Mouse (Mus musculus) CH12.LX (cell line): ENCODE results near the gene Brpf1. TPM values are rescaled to one million over a fixed set of nuclear protein-coding genes. Genes with fewer than 3 reads are reported as not detected.

ENCODE experiments used
- DNase-seq: peaks from one replicate; pipeline ENCODE4 v3.0.0-alpha.2; 2013; ENCODE audit errors: extremely low read depth
- H3K27ac ChIP-seq: 2 replicates; pipeline ENCODE4 v1.5.1; 2012; ENCODE audit warnings: low read depth, mild to moderate bottlenecking, control low read depth, moderate library complexity; ENCODE audit not compliant: insufficient read depth
- H3K27me3 ChIP-seq: replicated peaks from 2 replicates; pipeline ENCODE3; 2012; ENCODE audit warnings: inconsistent platforms
- H3K36me3 ChIP-seq, 2 experiments: replicated peaks in 1 of 2; 2 replicates each; pipeline versions ENCODE3 to v1.6.1; 2012; ENCODE audit warnings: inconsistent platforms in 1 of 2, low read length in 1 of 2, mild to moderate bottlenecking in 1 of 2, mixed read lengths in 1 of 2, moderate library complexity in 1 of 2; ENCODE audit not compliant: control insufficient read depth in 1 of 2, insufficient read depth in 1 of 2
- H3K4me1 ChIP-seq, 2 experiments: 2 replicates each; pipeline ENCODE4 v1.6.1; 2012; ENCODE audit warnings: inconsistent platforms in 1 of 2, moderate library complexity in 1 of 2; ENCODE audit not compliant: insufficient read depth in 2 of 2, control insufficient read depth in 1 of 2
- H3K4me2 ChIP-seq: 2 replicates; pipeline ENCODE4 v1.6.1; 2012; ENCODE audit warnings: low read depth, mild to moderate bottlenecking, control low read depth; ENCODE audit not compliant: poor library complexity, insufficient read depth, severe bottlenecking
- H3K4me3 ChIP-seq, 3 experiments: fragments of 150-350 bp in 1 of 3; sonication (generic) in 1 of 3; replicated peaks in 1 of 3; 2 replicates each; pipeline versions ENCODE3 to v1.5.1; 2011 to 2012; ENCODE audit warnings: low read depth in 2 of 3, low read length in 2 of 3, mild to moderate bottlenecking in 2 of 3, moderate library complexity in 2 of 3, control low read depth in 1 of 3, improper control_type of control experiment in 1 of 3, inconsistent platforms in 1 of 3, mixed read lengths in 1 of 3; ENCODE audit not compliant: poor library complexity in 1 of 3
- H3K79me2 ChIP-seq: replicated peaks from 2 replicates; pipeline ENCODE4 v1.6.1; 2012; ENCODE audit warnings: mild to moderate bottlenecking, moderate library complexity; ENCODE audit not compliant: control insufficient read depth, poor library complexity, insufficient read depth, severe bottlenecking; ENCODE audit errors: extremely low read depth
- H3K9ac ChIP-seq: 2 replicates; pipeline ENCODE4 v1.6.1; 2012; ENCODE audit warnings: low read depth, mild to moderate bottlenecking, control low read depth, moderate library complexity; ENCODE audit not compliant: insufficient read depth
- H3K9me3 ChIP-seq: replicated peaks from 2 replicates; pipeline ENCODE3; 2012; ENCODE audit warnings: low read length, inconsistent platforms, mixed read lengths
- ELF1 ChIP-seq: IDR thresholded peaks from 2 replicates; pipeline ENCODE4 v1.6.1; 2014; ENCODE audit warnings: low read depth, mild to moderate bottlenecking, inconsistent platforms, low read length, improper control_type of control experiment
- IRF4 ChIP-seq: IDR thresholded peaks from 2 replicates; pipeline ENCODE4 v1.6.1; 2014; ENCODE audit warnings: low read depth, mild to moderate bottlenecking, inconsistent platforms, low read length, improper control_type of control experiment
- JUN ChIP-seq: IDR thresholded peaks from 2 replicates; pipeline ENCODE4 v1.6.1; 2011; ENCODE audit warnings: low read depth, mild to moderate bottlenecking, low read length, improper control_type of control experiment, moderate library complexity; ENCODE audit not compliant: insufficient read depth
- NELFE ChIP-seq: IDR thresholded peaks from 2 replicates; pipeline ENCODE4 v1.6.1; 2011; ENCODE audit warnings: low read depth, low read length, improper control_type of control experiment
- POLR2A ChIP-seq: IDR thresholded peaks from 2 replicates; pipeline ENCODE4 v1.6.1; 2011; ENCODE audit warnings: low read depth, mild to moderate bottlenecking, improper control_type of control experiment, low read length
- RAD21 ChIP-seq: IDR thresholded peaks from 2 replicates; pipeline ENCODE4 v1.6.1; 2011; ENCODE audit warnings: low read depth, mild to moderate bottlenecking, low read length, improper control_type of control experiment, moderate library complexity
- RCOR1 ChIP-seq: conservative IDR thresholded peaks from 2 replicates; pipeline ENCODE4 v1.6.1; 2012; ENCODE audit warnings: low read depth, mild to moderate bottlenecking, inconsistent platforms, low read length, improper control_type of control experiment
- SIN3A ChIP-seq: IDR thresholded peaks from 2 replicates; pipeline ENCODE4 v1.6.1; 2012; ENCODE audit warnings: low read length, improper control_type of control experiment, inconsistent platforms
- TCF12 ChIP-seq: IDR thresholded peaks from 2 replicates; pipeline ENCODE4 v1.6.1; 2014; ENCODE audit warnings: low read depth, mild to moderate bottlenecking, inconsistent platforms, low read length, improper control_type of control experiment
- USF2 ChIP-seq: conservative IDR thresholded peaks from 2 replicates; pipeline ENCODE4 v1.6.1; 2011; ENCODE audit warnings: low read depth, low read length, improper control_type of control experiment
- ZC3H11A ChIP-seq: IDR thresholded peaks from 2 replicates; pipeline ENCODE4 v1.6.1; 2012; ENCODE audit warnings: low read depth, mild to moderate bottlenecking, inconsistent platforms, low read length, improper control_type of control experiment
- ZKSCAN1 ChIP-seq: IDR thresholded peaks from 2 replicates; pipeline ENCODE4 v1.6.1; 2012; ENCODE audit warnings: low read depth, inconsistent platforms, low read length, improper control_type of control experiment, borderline replicate concordance
- dilution Hi-C: fragments of 300-500 bp; cut with MboI; formaldehyde crosslinking; loops from 2 replicates; pipeline ENCODE4 v1.14.3; 2020; ENCODE audit warnings: low sequenced_read_pairs; ENCODE audit not compliant: extremely low pct_unique_long_range_greater_than_20kb, extremely low pct_ligation_motif_present
- in situ Hi-C: fragments of 300-500 bp; cut with MboI; formaldehyde crosslinking; loops from 3 replicates; pipeline ENCODE4 v1.14.3; 2019; ENCODE audit warnings: low sequenced_read_pairs, low pct_ligation_motif_present, low pct_unique_long_range_greater_than_20kb, mixed read lengths
- polyA plus RNA-seq: library from polyadenylated mRNA; unstranded; fragments of >175 nt; gene quantifications from 2 replicates; pipeline ENCODE4 v1.2.1, GENCODE M21; 2012; ENCODE audit warnings: low read depth; ENCODE audit not compliant: insufficient read length
- total RNA-seq, 2 experiments: library from RNA; depleted of rRNA; stranded (reverse); fragments of 300-350 nt in 1 of 2; fragments of >200 nt in 1 of 2; gene quantifications; 2 replicates each; pipeline ENCODE4 v1.2.3; 2012 to 2014

Brpf1 gene
- total and polyA plus RNA-seq, 3 experiments = 13.7 to 28.1 (median 24.5) TPM

DNA sequence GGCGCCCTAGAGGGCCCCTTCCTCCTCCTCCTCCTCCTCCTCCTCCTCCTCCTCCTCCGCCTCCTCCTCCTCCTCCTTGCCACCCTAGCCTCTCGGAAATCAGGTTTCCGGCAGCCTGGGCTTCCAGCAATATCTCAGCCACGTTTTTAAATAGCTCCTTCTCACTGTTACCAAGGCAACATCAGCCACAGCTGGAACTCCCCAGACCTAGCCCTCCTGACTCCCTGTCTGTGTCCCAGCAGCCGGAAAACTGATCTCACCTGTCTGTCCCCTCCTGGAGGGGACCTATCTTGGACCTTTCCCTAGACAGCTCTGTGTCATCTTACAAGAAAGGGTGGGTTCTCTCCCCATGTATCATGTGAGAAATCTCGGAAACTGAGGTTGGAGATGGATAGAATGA lies 35.4 kb downstream of the Brpf1 start:
- Histone ChIP-seq H3K4me3 (no peak overlapping the region), H3K79me2 (no peaks in the 10 kb centered on the region), H3K9me3 (no peaks in the 10 kb centered on the region), H3K27ac (no peak overlapping the region), H3K27me3 (peaks cover 4% of the 10 kb centered on the region)
- dilution Hi-C loops (no loop called here), in situ Hi-C loops (no loop called here)
- no peak for DNase-seq
- TF ChIP-seq ZKSCAN1 (no peak), NELFE (no peak), SIN3A (no peak), ZC3H11A (no peak), JUN (no peak)
- TF ChIP-seq, all 38 proteins: peak for 0
- Histone ChIP-seq H3K36me3 (peaks cover 0 to 2% of the 10 kb centered on the region in 2 experiments), H3K4me2 (no peak overlapping the region), H3K9ac (no peak overlapping the region), H3K4me1 (peaks cover 0 to 5% of the 10 kb centered on the region in 2 experiments; a peak in 1 of 4 replicates)

DNA sequence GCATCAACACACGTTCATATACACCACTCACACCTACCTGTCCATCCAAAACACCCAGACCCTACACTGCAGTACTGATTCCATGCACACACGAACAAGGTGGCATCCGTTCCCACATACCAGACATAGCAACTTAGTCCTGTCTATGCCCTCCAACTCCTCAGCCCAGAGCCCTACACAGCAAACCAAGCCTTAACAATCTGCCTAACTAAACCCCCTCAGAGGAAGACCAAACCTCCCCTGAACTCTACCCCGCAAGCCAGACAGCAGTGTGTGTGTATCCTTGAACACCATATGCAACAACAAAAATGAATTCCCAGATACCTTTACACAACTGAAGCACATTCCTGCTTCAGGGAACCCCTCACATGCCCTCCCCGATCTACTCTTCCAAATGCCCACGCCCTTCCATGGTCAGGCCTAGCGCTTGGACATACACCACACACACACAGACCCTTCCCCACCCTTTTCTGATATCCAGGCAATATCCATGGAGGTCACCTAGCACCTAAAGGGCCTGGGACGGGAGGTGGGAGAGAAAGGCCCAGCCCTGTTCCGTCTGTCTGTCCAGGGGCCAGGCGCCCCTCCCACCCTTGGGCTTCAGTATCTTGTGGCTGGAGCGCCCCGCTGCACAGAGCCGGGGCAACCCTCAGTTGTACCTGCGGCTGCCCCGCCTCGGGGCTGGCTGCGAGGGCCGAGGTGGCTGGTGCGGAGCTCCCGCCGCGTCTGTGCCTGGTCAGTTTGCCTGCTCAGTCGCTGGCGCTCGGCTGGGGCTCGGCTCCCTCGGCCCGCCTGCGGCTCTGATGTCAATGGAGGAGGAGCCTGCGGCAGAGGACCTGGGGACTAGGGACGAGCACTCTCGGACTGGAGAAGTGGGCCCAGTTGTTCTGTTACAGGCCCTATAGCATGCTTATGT lies 36.5 kb downstream of the Brpf1 start, which contains the start of gene Camk1:
Camk1 (minus strand) TSS at position 808 of the 916 bp plus-strand sequence.
- Histone ChIP-seq H3K79me2 (no peaks in the 10 kb centered on the region), H3K36me3 (peaks cover 0 to 2% of the 10 kb centered on the region in 2 experiments), H3K4me3 (peak within 1 kb of the TSS in 2 of 3 experiments; percentile 13 to 51), H3K9me3 (no peaks in the 10 kb centered on the region), H3K27ac (no peak within 1 kb of the TSS), H3K9ac (peak within 1 kb of the TSS; percentile 4; the same call in 1 of the 2 replicates), H3K4me2 (peak within 1 kb of the TSS; percentile 4; the same call in 1 of the 2 replicates), H3K27me3 (peaks cover 4% of the 10 kb centered on the region), H3K4me1 (peaks cover 0 to 5% of the 10 kb centered on the region in 2 experiments; a peak in 1 of 4 replicates)
- in situ Hi-C loops = no loop called here
- no peak for TF ChIP-seq RAD21
- no peak for TF ChIP-seq IRF4
- TF ChIP-seq ELF1 = no peak
- peak; percentile 37 for TF ChIP-seq POLR2A
- 0 out of 2 replicates have a peak, but pooled peaks have one; percentile 9 for TF ChIP-seq TCF12
- DNase-seq = no peak
- dilution Hi-C loops = no loop called here

DNA sequence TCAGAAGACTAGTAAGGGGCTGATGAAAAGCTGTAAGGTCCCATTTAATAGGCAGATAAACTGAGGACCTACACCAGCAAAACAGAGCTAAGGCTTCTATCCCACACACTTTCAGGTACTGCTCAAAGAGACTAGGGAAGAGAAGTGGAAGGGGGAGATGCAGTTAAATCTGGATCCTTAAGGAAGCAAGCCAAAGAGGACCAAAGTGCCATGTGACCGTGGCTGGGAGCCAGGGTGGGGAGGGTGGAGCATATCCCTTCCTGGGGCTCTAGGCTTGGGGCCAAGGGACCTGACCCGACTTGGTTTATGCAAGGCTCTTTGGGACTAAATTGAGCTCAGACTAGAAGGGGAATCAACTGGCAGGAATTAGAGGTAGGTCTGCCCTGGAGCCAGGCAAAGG lies 37.4 kb downstream of the Brpf1 start:
- in situ Hi-C loops (no loop called here), dilution Hi-C loops (no loop called here)
- Histone ChIP-seq H3K9ac (no peak overlapping the region), H3K27ac (no peak overlapping the region), H3K27me3 (peaks cover 4% of the 10 kb centered on the region), H3K4me2 (no peak overlapping the region), H3K4me3 (no peak overlapping the region), H3K9me3 (no peaks in the 10 kb centered on the region), H3K79me2 (no peaks in the 10 kb centered on the region), H3K36me3 (peaks cover 0 to under 1% of the 10 kb centered on the region in 2 experiments), H3K4me1 (peaks cover 0 to 7% of the 10 kb centered on the region in 2 experiments; a peak in 1 of 4 replicates)
- no peak for TF ChIP-seq USF2
- TF ChIP-seq RCOR1 = no peak
- no peak for DNase-seq
